Mouse (Mus musculus) kidney, adult 2 months (tissue): ENCODE results near the gene Xpo5. TPM values are rescaled to one million over a fixed set of nuclear protein-coding genes. Genes with fewer than 3 reads are reported as not detected.

Experiments
- DNase-seq: peaks from one replicate; pipeline ENCODE4 v3.0.0; 2021
- H3K27ac ChIP-seq: fragments of 200-500 bp; 2 replicates; pipeline ENCODE4 v1.5.1; 2012; ENCODE audit warnings: low read depth, low read length, control low read depth, inconsistent platforms; ENCODE audit not compliant: insufficient read depth
- H3K27me3 ChIP-seq: fragments of 200-500 bp; replicated peaks from 2 replicates; pipeline ENCODE4 v1.6.1; 2012; ENCODE audit warnings: mild to moderate bottlenecking, moderate library complexity, low read length, inconsistent platforms; ENCODE audit not compliant: control insufficient read depth, insufficient read depth
- H3K36me3 ChIP-seq: fragments of 200-500 bp; 2 replicates; pipeline ENCODE4 v1.6.1; 2012; ENCODE audit warnings: mild to moderate bottlenecking, moderate library complexity, low read length, inconsistent platforms; ENCODE audit not compliant: control insufficient read depth, insufficient read depth
- H3K4me1 ChIP-seq: fragments of 200-500 bp; 2 replicates; pipeline ENCODE4 v1.6.1; 2011; ENCODE audit warnings: low read length; ENCODE audit not compliant: control insufficient read depth, insufficient read depth
- H3K4me3 ChIP-seq: fragments of 200-500 bp; 2 replicates; pipeline ENCODE4 v1.5.1; 2011; ENCODE audit warnings: mild to moderate bottlenecking, low read depth, low read length, control low read depth; ENCODE audit not compliant: insufficient read depth
- CTCF ChIP-seq: fragments of 200-500 bp; conservative IDR thresholded peaks from 2 replicates; pipeline ENCODE4 v1.5.1; 2011; ENCODE audit warnings: low read depth, mild to moderate bottlenecking, control low read depth, low read length, moderate library complexity, mixed read lengths; ENCODE audit not compliant: insufficient read depth, insufficient read length
- POLR2A ChIP-seq: fragments of 200-500 bp; IDR thresholded peaks from one replicate; pipeline ENCODE4 v1.6.1; 2011; ENCODE audit warnings: low read depth, low read length, control low read depth
- WGBS: fragments of 180-500 bp; shearing (Covaris S2); methylation state at CpG from one replicate; pipeline ENCODE4 v1.1.7; 2018; 5-methylcytosine and 5-hydroxymethylcytosine counted together
- polyA plus RNA-seq: library from polyadenylated mRNA; depleted of rRNA; stranded (reverse); fragments of >200 nt; gene quantifications from 2 replicates; pipeline ENCODE4 v1.2.3, GENCODE M21; 2012; rRNA removed

The Xpo5 gene
- polyA plus RNA-seq, result 18.5 and 20.5 TPM in 2 replicates

DNA sequence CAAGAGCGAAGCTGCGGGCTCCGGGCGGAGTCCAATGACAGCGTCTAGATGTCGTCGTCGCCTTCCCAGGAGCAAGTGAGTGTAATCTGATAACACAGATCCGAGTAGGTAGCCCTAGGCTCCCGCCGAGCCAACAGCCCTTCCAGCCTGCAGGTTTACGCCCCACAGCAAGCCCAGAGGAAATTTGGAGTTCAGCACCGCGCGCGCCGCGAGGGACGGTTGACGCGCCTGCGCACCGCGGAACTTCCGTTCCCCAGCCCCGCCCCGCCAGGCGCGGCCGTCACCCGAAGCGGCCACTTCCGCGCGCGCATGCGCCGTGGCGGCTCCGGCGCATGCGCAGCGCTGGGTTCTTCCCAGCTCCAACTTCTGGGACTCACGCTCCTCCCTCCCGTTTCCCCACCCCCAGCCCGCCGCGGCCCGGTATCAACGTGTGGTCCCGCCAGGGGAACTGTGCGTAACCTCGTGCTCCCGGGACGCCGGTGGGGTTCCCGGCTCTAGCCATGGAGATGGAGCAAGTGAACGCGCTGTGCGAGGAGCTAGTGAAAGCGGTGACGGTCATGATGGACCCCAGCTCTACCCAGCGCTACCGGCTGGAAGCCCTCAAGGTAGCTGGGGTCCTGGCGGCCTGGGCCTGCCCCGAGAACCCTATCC lies at the start of gene Xpo5, which contains the start of gene Polh:
TSS of gene Xpo5 (plus strand) at position 362 of the 651 bp plus-strand sequence.
TSS of gene Polh (minus strand) at position 225 of the 651 bp plus-strand sequence.
- WGBS, result under 1% methylated on average over 66 of the region's 66 CpGs
- Histone ChIP-seq H3K4me1 (peaks cover 20% of the 10 kb centered on the region; the same call in 1 of the 2 replicates), H3K36me3 (no peaks in the 10 kb centered on the region; the same call in 1 of the 2 replicates), H3K27ac (peak within 1 kb of the TSS; percentile 42), H3K4me3 (peak within 1 kb of the TSS; percentile 96), H3K27me3 (no peaks in the 10 kb centered on the region)
- TF ChIP-seq CTCF, result no peak
- TF ChIP-seq POLR2A, result peak; percentile 39
- DNase-seq, result peak; percentile 96

DNA sequence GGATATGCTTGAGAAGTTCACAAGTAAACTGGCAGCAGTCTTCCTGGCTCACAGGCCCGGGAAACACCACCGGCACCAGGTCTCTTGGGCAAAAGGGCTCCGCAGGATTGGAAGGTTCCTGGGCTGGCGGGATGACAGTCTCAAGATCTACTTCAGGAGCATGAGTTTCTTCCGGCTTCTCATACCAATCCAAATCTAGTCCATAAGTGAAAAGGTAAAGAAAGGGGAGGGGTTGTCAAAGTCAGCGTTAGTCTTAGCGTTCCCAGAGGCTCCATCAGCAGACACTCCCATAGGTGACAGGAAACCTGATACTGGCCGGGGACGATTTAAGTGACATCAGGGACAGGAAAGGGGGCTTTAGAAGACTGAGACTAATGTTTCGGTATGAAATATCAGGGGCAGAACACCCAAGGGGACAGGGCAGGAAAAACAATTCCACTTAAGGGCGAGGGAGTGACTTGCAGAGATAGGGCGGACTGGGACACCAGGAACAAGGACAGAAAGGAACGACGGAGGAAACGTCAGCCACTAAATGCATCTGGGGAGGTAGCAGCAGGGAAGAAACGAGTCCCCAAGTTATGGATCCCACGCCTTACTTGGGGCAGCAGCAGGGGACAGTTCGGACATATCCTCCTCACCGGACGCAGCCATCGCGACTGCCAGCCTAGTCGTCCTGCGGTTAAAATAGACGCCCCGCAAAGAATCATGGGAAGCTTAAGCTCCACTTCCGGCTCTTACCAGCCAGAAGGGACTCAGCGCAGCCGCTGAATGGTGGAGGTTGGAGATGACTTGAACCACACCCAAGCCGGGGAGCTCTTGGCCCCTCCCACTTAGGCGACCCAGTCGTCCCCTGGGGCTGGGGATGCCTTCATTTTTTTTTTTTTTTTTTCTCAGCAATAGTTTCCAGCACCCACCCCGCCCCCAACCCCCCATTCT lies 49.5 kb upstream of the Xpo5 start, which contains the start of gene Mad2l1bp:
TSS of gene Mad2l1bp (minus strand) at position 707 of the 936 bp plus-strand sequence.
- Histone ChIP-seq H3K27ac (peak within 1 kb of the TSS; percentile 56), H3K4me1 (0 out of 2 replicates have a peak, but pooled peaks cover 3% of the 10 kb centered on the region), H3K27me3 (no peaks in the 10 kb centered on the region), H3K36me3 (no peaks in the 10 kb centered on the region), H3K4me3 (peak within 1 kb of the TSS; percentile 79)
- 1% methylated on average over 33 of the region's 33 CpGs for whole genome bisulfite sequencing
- TF ChIP-seq CTCF (no peak), POLR2A (peak; percentile 94)
- DNase-seq, result peak; percentile 96

DNA sequence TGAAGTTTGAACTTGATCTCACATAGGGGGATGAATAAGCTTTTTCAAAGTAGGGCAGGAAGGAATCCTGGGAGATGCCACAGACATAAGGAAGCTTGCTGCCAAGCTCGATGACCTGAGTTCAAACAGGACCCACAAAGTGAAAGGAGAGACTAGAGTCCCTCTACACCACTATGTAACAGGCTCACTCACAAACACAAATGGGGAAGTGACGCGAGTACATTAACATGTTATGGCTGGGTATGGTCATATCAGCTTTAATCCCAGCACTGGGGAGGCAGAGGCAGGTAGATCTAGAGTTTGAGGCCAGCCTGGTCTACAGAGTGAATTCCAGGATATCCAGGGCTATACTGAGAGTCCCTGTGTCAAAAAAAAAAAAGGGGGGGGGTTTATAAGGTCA lies 48.2 kb upstream of the Xpo5 start:
- Histone ChIP-seq H3K4me3 (no peak overlapping the region), H3K27me3 (no peaks in the 10 kb centered on the region), H3K4me1 (0 out of 2 replicates have a peak, but pooled peaks cover 6% of the 10 kb centered on the region), H3K27ac (no peak overlapping the region), H3K36me3 (no peaks in the 10 kb centered on the region)
- no peak for TF ChIP-seq POLR2A
- no peak for TF ChIP-seq CTCF
- no peak for DNase-seq
- 84% methylated on average over 3 of the region's 3 CpGs for WGBS

DNA sequence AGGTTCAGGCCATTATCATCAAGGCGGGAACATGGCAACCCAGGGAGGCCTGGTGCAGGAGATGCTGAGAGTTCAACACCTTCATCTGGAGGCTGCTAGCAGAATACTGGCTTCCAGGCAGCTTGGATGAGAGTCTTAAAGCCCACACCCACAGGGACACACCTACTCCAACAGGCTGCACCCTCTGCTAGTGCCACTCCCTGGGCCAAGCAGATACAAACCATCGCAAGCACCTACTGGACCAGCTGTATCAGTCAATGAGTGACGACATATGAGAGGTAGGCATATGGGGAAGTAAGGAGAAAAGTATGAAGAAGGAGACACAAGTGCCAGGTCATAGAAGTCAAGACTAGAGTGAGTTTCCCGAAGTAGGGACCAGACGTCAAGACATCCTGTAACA lies 45.9 kb upstream of the Xpo5 start:
- DNase-seq, result no peak
- H3K36me3 ChIP-seq, result no peaks in the 10 kb centered on the region
- peaks cover 8% of the 10 kb centered on the region; the same call in 1 of the 2 replicates for H3K4me1 ChIP-seq
- WGBS, result 78% methylated on average over 5 of the region's 5 CpGs
- H3K27me3 ChIP-seq, result no peaks in the 10 kb centered on the region
- no peak overlapping the region for H3K4me3 ChIP-seq
- TF ChIP-seq POLR2A, result no peak
- H3K27ac ChIP-seq, result no peak overlapping the region

DNA sequence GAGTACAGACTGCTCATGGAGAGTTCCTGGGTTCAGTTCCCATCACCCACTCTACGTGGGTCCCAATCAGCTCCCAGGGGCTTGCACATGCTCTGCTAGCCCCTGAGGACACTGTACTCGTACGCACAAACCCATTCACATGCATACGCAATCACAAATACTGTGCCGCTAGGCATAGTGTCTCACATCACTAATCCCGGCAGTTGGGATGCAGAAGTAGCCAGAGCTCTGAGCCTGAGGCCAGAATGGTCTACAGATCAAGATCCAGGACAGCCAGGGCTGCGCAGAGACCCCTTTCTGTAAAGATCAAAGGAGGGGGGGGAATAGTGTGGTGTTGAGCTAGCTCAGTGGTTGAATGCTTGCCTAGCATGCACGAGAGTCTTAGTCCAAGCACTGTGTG lies 45.5 kb upstream of the Xpo5 start:
- TF ChIP-seq CTCF (no peak), POLR2A (no peak)

DNA sequence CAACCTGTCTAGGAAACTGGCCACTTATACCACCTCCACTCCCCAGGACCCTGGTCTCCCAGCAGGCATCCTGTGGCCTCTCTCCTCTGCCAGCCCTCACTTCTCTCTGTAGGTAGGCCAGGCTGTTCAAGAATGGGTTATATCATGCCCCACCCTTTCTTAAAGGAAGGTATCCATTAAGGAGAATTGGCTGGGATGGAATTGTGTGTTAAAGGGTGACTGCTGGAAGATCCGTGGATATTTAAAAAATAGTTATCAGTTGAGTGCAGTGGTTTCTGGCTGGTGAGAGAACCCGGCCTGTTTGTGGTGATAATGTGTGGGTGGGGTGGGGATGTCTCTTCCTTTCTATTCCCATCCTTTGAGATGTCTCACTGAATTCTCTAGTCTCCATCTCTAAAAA lies 43.3 kb upstream of the Xpo5 start:
- DNase-seq, result no peak
- Histone ChIP-seq H3K4me3 (no peak overlapping the region), H3K27ac (no peak overlapping the region), H3K36me3 (no peaks in the 10 kb centered on the region), H3K4me1 (peaks cover 8% of the 10 kb centered on the region; the same call in 1 of the 2 replicates), H3K27me3 (no peaks in the 10 kb centered on the region)
- WGBS, result 66% methylated on average over 2 of the region's 2 CpGs
- no peak for TF ChIP-seq POLR2A
- no peak for TF ChIP-seq CTCF

More for the DNA sequence above, 45.5 kb upstream of the Xpo5 start:
- Histone ChIP-seq H3K4me3 (no peak overlapping the region), H3K27me3 (no peaks in the 10 kb centered on the region), H3K36me3 (no peaks in the 10 kb centered on the region), H3K4me1 (peaks cover 8% of the 10 kb centered on the region; the same call in 1 of the 2 replicates), H3K27ac (no peak overlapping the region)
- WGBS, result 84% methylated on average over 8 of the region's 8 CpGs
- DNase-seq, result no peak
